Mouse (Mus musculus): Measurements from ENCODE around the gene Atf2. TPM values are rescaled to one million over a fixed set of nuclear protein-coding genes. Genes with fewer than 3 reads are reported as not detected.
"Not testable (repeated sequence)": the region's sequence is repeated elsewhere in the genome, so short reads cannot be mapped to it uniquely, and the experiment has no call there.

Atf2 gene
- polyA plus RNA-seq, 1 experiment = 3.2 TPM

DNA sequence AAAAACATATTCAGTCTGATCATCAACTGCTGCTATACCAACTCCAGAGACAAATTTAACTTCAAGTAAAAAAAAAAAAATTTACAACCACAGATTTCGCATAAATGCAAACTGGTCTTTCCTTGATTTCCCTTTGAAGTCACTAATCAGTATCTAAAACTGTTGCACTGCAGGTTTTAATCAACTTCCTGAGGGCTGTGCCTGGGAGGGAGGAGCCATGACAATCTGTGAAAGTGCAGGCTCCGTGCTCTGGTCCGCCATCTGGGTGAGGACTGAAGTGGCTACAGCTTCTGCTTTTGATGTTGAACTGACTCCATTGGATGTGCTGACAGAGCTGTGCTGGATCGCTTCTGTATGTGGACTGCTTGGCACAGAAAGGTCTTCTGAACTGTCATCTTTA is 73.7 kb downstream of the Atf2 start:
- peaks cover 8% of the 10 kb centered on the region for H3K4me1 ChIP-seq
- no peak overlapping the region for H3K4me3 ChIP-seq (replicated peaks)
- no peaks in the 10 kb centered on the region for H3K9me3 ChIP-seq
- H3K36me3 ChIP-seq (replicated peaks; ENCODE audit: low read length) = peaks cover 68% of the 10 kb centered on the region
- TF ChIP-seq FLI1 (IDR thresholded peaks at IDR 0.05; ENCODE audit: low read length) = no peak
- TF ChIP-seq GATA1 (IDR thresholded peaks at IDR 0.05; ENCODE audit: borderline replicate concordance, low read length) = no peak
- no peaks in the 10 kb centered on the region for H3K27me3 ChIP-seq (replicated peaks)

DNA sequence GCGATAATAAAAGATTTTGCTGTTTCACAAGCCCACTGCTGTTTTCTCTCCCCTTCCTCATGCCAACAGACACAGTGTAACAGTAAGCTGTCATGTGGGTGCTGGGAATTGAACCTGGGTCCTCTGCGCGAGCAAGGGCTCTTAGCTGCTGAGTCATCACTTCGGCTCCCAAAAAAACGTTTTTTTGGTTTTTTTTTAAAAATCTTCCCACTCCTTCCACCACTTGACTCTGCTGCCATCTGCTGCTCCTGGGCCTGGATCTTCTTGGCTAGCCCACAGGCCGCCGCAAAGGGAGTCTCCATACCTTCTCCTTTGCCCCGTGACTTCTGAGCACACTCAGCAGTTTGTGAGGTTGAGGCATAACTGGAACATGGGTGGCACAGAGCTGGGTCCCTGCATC is 84.8 kb downstream of the Atf2 start:
- Histone ChIP-seq H3K27me3 (replicated peaks) (no peaks in the 10 kb centered on the region), H3K4me1 (peaks cover 6% of the 10 kb centered on the region; the same call in 1 of the 2 replicates), H3K36me3 (replicated peaks; ENCODE audit: low read length) (no peaks in the 10 kb centered on the region), H3K4me3 (replicated peaks) (no peak overlapping the region), H3K9me3 (no peaks in the 10 kb centered on the region)
- no peak for TF ChIP-seq GATA1 (IDR thresholded peaks at IDR 0.05; ENCODE audit: borderline replicate concordance, low read length)
- no peak for TF ChIP-seq FLI1 (IDR thresholded peaks at IDR 0.05; ENCODE audit: low read length)

- not testable (repeated sequence) for H3K9me3 ChIP-seq; H3K4me3 ChIP-seq (replicated peaks); H3K36me3 ChIP-seq (replicated peaks; ENCODE audit: low read length)
- H3K4me1 ChIP-seq = peaks cover 11% of the 10 kb centered on the region; the same call in 1 of the 2 replicates
- H3K27me3 ChIP-seq (replicated peaks) = peaks cover 12% of the 10 kb centered on the region
These were observed 92.3 kb downstream of the Atf2 start for GRCm38 (mm10) chr2:73800127-73800526.

DNA sequence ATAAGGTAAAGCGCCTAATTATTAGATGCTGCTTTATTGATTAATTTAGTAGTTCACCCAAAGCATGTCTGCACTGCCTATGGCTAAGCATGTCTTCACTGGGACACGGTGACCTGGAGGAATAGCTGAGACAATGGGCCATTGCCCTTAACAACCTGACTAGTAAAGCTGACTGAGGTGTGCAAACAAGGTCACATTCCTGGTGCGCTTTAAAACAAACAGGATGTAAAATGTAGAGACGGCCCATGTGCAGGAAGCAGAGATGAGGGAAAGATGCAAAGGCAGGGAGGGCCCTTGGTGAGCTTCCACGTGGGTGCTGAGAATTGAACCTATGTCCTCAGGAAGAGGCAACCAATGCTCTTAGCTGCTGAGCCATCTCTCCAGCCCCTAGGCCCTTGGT is 93.7 kb downstream of the Atf2 start:
- Histone ChIP-seq H3K9me3 (no peaks in the 10 kb centered on the region), H3K27me3 (replicated peaks) (peaks cover 15% of the 10 kb centered on the region), H3K36me3 (replicated peaks; ENCODE audit: low read length) (no peaks in the 10 kb centered on the region), H3K4me3 (replicated peaks) (no peak overlapping the region), H3K4me1 (peaks cover 11% of the 10 kb centered on the region; the same call in 1 of the 2 replicates)
- TF ChIP-seq FLI1 (IDR thresholded peaks at IDR 0.05; ENCODE audit: low read length) (no peak), GATA1 (IDR thresholded peaks at IDR 0.05; ENCODE audit: borderline replicate concordance, low read length) (no peak)

GRCm38 (mm10) chr2:73798136-73798535 is 94.3 kb downstream of the Atf2 start:
- no peaks in the 10 kb centered on the region for H3K9me3 ChIP-seq
- H3K36me3 ChIP-seq (replicated peaks; ENCODE audit: low read length) = no peaks in the 10 kb centered on the region
- no peak for TF ChIP-seq FLI1 (IDR thresholded peaks at IDR 0.05; ENCODE audit: low read length)
- no peak for TF ChIP-seq GATA1 (IDR thresholded peaks at IDR 0.05; ENCODE audit: borderline replicate concordance, low read length)
- no peak overlapping the region for H3K4me3 ChIP-seq (replicated peaks)
- peaks cover 15% of the 10 kb centered on the region for H3K27me3 ChIP-seq (replicated peaks)
- peaks cover 11% of the 10 kb centered on the region; the same call in 1 of the 2 replicates for H3K4me1 ChIP-seq

GRCm38 (mm10) chr2:73791846-73792630 is 100.4 kb downstream of the Atf2 start:
- Histone ChIP-seq H3K27me3 (replicated peaks) (peaks cover 37% of the 10 kb centered on the region), H3K4me1 (peaks cover 11% of the 10 kb centered on the region; the same call in 1 of the 2 replicates), H3K36me3 (replicated peaks; ENCODE audit: low read length) (no peaks in the 10 kb centered on the region), H3K4me3 (replicated peaks) (no peak overlapping the region), H3K9me3 (0 out of 2 replicates have a peak, but pooled peaks cover 3% of the 10 kb centered on the region)
- no peak for TF ChIP-seq FLI1 (IDR thresholded peaks at IDR 0.05; ENCODE audit: low read length)
- no peak for TF ChIP-seq GATA1 (IDR thresholded peaks at IDR 0.05; ENCODE audit: borderline replicate concordance, low read length)

GRCm38 (mm10) chr2:73790332-73790731 is 102.1 kb downstream of the Atf2 start:
- TF ChIP-seq GATA1 (IDR thresholded peaks at IDR 0.05; ENCODE audit: borderline replicate concordance, low read length) (no peak), FLI1 (IDR thresholded peaks at IDR 0.05; ENCODE audit: low read length) (no peak)
- peaks cover 11% of the 10 kb centered on the region; the same call in 1 of the 2 replicates for H3K4me1 ChIP-seq
- 0 out of 2 replicates have a peak, but pooled peaks cover 3% of the 10 kb centered on the region for H3K9me3 ChIP-seq
- H3K36me3 ChIP-seq (replicated peaks; ENCODE audit: low read length) = no peaks in the 10 kb centered on the region
- peaks cover 30% of the 10 kb centered on the region for H3K27me3 ChIP-seq (replicated peaks)
- no peak overlapping the region for H3K4me3 ChIP-seq (replicated peaks)

DNA sequence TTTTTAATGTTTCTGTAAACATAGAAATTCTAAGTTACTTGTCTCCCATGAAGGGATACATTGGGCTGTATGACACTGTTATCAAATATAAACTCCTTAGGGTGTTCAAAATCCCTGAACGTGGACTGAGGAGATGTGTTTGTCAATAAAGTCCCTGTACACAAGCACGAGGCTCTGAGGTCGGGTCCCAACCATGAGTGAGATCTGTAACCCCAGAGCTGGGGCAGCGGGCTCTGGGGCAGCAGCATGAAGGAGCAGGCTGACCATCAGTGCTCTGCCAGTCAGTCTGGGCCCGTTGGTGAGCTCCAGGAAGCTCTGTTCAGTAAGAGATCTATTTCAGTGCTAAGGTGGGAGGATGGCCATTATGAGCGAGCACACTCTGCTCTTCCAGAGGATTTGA is 104.0 kb downstream of the Atf2 start:
- Histone ChIP-seq H3K36me3 (replicated peaks; ENCODE audit: low read length) (no peaks in the 10 kb centered on the region), H3K27me3 (replicated peaks) (peaks cover 32% of the 10 kb centered on the region), H3K4me1 (peaks cover 11% of the 10 kb centered on the region; the same call in 1 of the 2 replicates), H3K4me3 (replicated peaks) (no peak overlapping the region), H3K9me3 (0 out of 2 replicates have a peak, but pooled peaks cover 7% of the 10 kb centered on the region)
- TF ChIP-seq FLI1 (IDR thresholded peaks at IDR 0.05; ENCODE audit: low read length) (no peak), GATA1 (IDR thresholded peaks at IDR 0.05; ENCODE audit: borderline replicate concordance, low read length) (no peak)

DNA sequence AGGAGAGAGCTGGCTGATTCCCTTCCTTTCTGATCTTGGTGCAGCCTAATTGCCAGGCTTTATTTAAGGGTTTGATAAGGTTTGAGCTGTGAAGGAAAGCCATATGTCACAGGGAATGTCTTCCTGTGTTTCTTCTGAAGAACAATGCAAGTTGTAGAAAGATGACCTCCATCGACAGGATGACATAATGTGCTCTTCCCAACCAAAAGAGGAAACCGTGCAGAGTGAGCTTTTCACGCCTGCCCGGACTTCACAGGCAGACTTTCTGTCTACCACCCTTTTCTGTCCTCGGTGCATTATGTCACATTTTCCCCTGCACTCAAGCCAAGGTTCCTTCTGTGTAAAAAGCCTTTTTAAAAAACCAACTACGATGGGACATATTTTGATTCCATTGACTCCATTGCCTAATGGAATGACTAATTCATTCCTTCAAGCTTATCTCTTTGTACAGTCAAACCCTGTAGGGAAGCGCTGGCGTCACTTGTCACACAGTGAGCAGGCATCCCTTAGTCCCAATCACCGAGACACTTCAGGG is 110.0 kb downstream of the Atf2 start:
- Histone ChIP-seq H3K4me1 (peaks cover 12% of the 10 kb centered on the region), H3K9me3 (0 out of 2 replicates have a peak, but pooled peaks cover 4% of the 10 kb centered on the region), H3K4me3 (replicated peaks) (peak overlapping the region; percentile 59), H3K36me3 (replicated peaks; ENCODE audit: low read length) (no peaks in the 10 kb centered on the region), H3K27me3 (replicated peaks) (peaks cover 36% of the 10 kb centered on the region)
- TF ChIP-seq FLI1 (IDR thresholded peaks at IDR 0.05; ENCODE audit: low read length) = no peak
- no peak for TF ChIP-seq GATA1 (IDR thresholded peaks at IDR 0.05; ENCODE audit: borderline replicate concordance, low read length)

DNA sequence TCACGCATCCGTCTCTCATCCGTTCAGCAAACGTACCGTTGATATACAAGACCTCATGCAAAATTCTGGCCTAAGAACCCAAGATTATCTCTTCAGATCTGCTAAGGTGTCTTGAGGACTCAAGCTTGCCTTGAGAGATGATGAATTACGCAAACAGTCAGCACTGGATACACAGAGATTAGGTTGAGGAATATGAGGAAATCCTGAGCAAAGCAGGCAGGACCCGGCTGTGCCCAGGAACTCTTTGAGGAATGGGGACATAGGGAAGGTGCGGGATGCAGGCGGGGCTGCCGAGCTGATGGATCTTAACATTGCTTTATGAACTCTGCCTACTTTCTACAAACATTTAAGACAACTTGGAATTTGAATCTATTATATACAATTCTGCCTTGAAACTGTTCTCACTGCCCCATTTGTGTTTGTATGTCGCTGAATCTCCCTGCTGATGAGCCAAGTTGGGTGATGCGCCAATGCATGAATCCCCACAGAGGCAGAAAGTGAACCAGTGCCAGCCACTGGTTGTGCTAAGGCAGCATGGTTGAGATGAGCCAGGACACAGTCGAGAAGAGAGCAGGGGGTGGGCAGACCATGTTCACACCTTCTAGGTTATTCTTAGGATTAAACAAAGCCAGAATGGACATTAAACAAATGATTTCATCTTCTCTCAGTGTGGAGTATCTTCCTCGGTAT is 112.0 kb downstream of the Atf2 start:
- Histone ChIP-seq H3K9me3 (0 out of 2 replicates have a peak, but pooled peaks cover 4% of the 10 kb centered on the region), H3K27me3 (replicated peaks) (peaks cover 50% of the 10 kb centered on the region), H3K36me3 (replicated peaks; ENCODE audit: low read length) (no peaks in the 10 kb centered on the region), H3K4me3 (replicated peaks) (no peak overlapping the region), H3K4me1 (peaks cover 16% of the 10 kb centered on the region)
- TF ChIP-seq FLI1 (IDR thresholded peaks at IDR 0.05; ENCODE audit: low read length) = no peak

Measured in megakaryocyte, embryonic 14.5 days (primary cell).